Mouse (Mus musculus) hindbrain, embryonic 11.5 days (tissue): ENCODE results near the gene Defb45. TPM values are rescaled to one million over a fixed set of nuclear protein-coding genes. Genes with fewer than 3 reads are reported as not detected.

Experiments used
- ATAC-seq: fragments of 200-750 bp; cut with Nextera tagmentation; 2 replicates; pipeline ENCODE4 v1.8.0; 2017; ENCODE audit warnings: mild to moderate bottlenecking, moderate TSS enrichment, moderate library complexity; ENCODE audit not compliant: low FRiP score
- DNase-seq: peaks from one replicate; pipeline ENCODE4 v3.0.0-alpha.2; 2015; ENCODE audit warnings: low spot score
- H3K27ac ChIP-seq: fragments of 300-500 bp; sonication (generic); 2 replicates; pipeline ENCODE4 v1.5.1; 2014; ENCODE audit warnings: mild to moderate bottlenecking, low read depth, low read length
- H3K27me3 ChIP-seq: fragments of 300-500 bp; sonication (generic); 2 replicates; pipeline ENCODE4 v1.6.1; 2014; ENCODE audit warnings: mild to moderate bottlenecking, low read length, moderate library complexity, mixed read lengths; ENCODE audit not compliant: control insufficient read depth, insufficient read depth
- H3K36me3 ChIP-seq: fragments of 300-500 bp; sonication (generic); 2 replicates; pipeline ENCODE4 v1.6.1; 2014; ENCODE audit warnings: mild to moderate bottlenecking, low read length, moderate library complexity, mixed read lengths; ENCODE audit not compliant: control insufficient read depth, insufficient read depth
- H3K4me1 ChIP-seq: fragments of 300-500 bp; sonication (generic); replicated peaks from 2 replicates; pipeline ENCODE4 v1.6.1; 2014; ENCODE audit warnings: low read length, mixed read lengths; ENCODE audit not compliant: control insufficient read depth, insufficient read depth
- H3K4me2 ChIP-seq: fragments of 300-500 bp; sonication (generic); replicated peaks from 2 replicates; pipeline ENCODE4 v1.6.1; 2014; ENCODE audit warnings: mild to moderate bottlenecking, low read depth, low read length
- H3K4me3 ChIP-seq: fragments of 300-500 bp; sonication (generic); 2 replicates; pipeline ENCODE4 v1.5.1; 2014; ENCODE audit warnings: low read depth, low read length
- H3K9ac ChIP-seq: fragments of 300-500 bp; sonication (generic); 2 replicates; pipeline ENCODE4 v1.6.1; 2014; ENCODE audit warnings: low read depth, low read length
- H3K9me3 ChIP-seq: fragments of 300-500 bp; sonication (generic); 2 replicates; pipeline ENCODE4 v1.6.1; 2016; ENCODE audit warnings: low read length; ENCODE audit not compliant: control insufficient read depth
- WGBS: fragments of 180-500 bp; shearing (Covaris S2); extraction: QIAGEN DNeasy Blood & Tissue Kit; methylation state at CpG from one replicate; pipeline ENCODE4 v1.1.7; 2014; 5-methylcytosine and 5-hydroxymethylcytosine counted together
- polyA plus RNA-seq: library from polyadenylated mRNA; unstranded; fragments of >200 nt; fragmentation: Nextera tagmentation; extraction: Ambion mirVana; gene quantifications from 2 replicates; pipeline ENCODE4 v1.2.1, GENCODE M21; 2014

Gene Defb45
- polyA plus RNA-seq, 1 experiment from 2014 or later, result not detected

DNA sequence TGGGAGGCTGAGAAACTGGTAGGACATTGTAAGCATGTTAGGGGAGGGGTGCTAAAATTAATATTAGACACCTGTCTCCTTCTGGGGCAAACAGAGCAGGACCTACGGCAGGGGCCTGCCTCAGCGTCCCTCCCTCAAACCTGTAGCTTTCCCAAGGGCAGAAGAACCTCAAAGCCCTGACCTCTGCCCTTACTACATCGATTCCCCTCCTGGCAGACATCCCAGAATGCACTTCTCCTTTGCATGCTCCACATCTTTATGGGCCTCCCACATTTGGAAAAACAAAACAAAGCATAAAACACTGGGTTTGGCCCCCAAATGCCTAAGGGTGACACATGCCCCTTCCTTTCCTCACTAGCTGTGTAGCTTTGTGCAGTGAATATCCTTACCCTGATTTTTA lies 30.0 kb upstream of the Defb45 start:
- no peaks in the 10 kb centered on the region for H3K36me3 ChIP-seq
- no peak overlapping the region for H3K4me3 ChIP-seq
- ATAC-seq (no peak), DNase-seq (no peak)
- whole genome bisulfite sequencing, result 88% methylated on average over 3 of the region's 3 CpGs
- no peaks in the 10 kb centered on the region for H3K9me3 ChIP-seq
- H3K4me1 ChIP-seq, result peaks cover 7% of the 10 kb centered on the region; the same call in 1 of the 2 replicates
- H3K9ac ChIP-seq, result no peak overlapping the region
- no peak overlapping the region for H3K4me2 ChIP-seq
- H3K27ac ChIP-seq, result no peak overlapping the region
- H3K27me3 ChIP-seq, result peaks cover 32% of the 10 kb centered on the region

DNA sequence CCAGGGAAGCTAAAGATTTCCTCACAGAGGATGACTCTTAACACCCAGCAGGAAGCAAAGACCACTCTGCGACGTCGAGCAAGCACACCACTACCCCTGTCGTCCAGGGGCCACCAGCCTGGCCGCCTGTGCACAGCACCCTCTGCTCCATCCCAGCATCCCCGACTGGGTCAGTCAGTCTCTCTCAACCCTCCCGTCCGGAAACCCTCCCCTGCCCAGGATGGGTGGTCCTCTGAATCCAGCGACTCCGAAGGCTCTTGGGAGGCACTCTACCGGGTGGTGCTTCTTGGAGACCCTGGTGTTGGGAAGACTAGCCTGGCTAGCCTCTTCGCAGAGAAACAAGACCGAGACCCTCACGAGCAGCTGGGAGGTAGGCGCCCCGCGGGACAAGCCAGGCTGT lies 28.9 kb upstream of the Defb45 start:
- Histone ChIP-seq H3K4me2 (no peak overlapping the region), H3K4me3 (no peak overlapping the region), H3K9ac (no peak overlapping the region), H3K27me3 (peaks cover 32% of the 10 kb centered on the region), H3K9me3 (no peaks in the 10 kb centered on the region), H3K36me3 (no peaks in the 10 kb centered on the region), H3K4me1 (peaks cover 7% of the 10 kb centered on the region; the same call in 1 of the 2 replicates), H3K27ac (no peak overlapping the region)
- DNase-seq (no peak), ATAC-seq (no peak)
- 37% methylated on average over 17 of the region's 17 CpGs for WGBS

DNA sequence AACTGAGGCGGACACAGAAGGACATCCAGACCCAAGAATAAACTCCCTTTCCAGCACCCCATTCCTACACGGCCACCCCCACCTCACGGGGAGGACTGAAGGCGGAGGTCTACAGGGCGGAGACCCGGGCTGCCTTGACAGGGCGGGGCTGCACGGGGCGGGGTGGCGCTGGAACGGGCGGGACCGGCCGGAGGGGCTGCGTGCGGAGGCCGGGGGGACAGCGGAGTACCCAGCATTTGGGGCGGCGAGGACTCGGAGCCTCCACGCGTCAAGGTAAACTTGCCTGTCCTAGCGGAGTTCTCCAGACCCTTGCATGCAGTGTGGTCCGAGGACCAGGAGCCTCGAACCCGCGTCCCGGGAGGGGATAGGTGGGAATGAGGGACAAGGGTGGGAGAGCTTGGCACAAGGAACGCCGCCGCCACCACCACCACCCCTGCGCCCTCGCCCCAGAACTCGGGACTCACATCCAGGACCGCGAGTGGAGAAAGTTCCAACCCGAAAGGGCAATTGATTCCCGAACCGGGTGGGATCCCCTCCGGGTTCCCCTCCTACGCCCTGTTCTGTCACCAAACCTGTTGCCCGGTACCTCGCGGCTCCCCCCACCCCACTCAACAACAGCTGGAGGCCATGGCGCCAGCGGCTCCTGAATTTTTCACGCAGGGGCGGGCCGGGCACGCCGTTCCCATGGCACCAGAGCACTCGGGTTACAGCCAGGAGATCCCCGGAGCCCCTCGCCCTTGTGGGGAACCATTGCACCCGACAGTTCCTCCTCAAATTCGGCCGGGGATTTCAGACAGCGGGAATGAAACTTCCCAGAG lies 27.8 kb upstream of the Defb45 start, which contains the start of gene Rem1:
TSS of gene Rem1 (plus strand) at position 178 of the 818 bp plus-strand sequence.
- peaks cover 7% of the 10 kb centered on the region; the same call in 1 of the 2 replicates for H3K4me1 ChIP-seq
- H3K9me3 ChIP-seq, result no peaks in the 10 kb centered on the region
- DNase-seq (peak; percentile 54), ATAC-seq (no peak)
- H3K4me3 ChIP-seq, result peak within 1 kb of the TSS; percentile 27
- H3K4me2 ChIP-seq, result peak within 1 kb of the TSS; percentile 55
- under 1% methylated on average over 57 of the region's 59 CpGs for WGBS
- H3K27me3 ChIP-seq, result peaks cover 32% of the 10 kb centered on the region
- no peak within 1 kb of the TSS; the same call in 1 of the 2 replicates for H3K9ac ChIP-seq
- H3K36me3 ChIP-seq, result no peaks in the 10 kb centered on the region
- no peak within 1 kb of the TSS for H3K27ac ChIP-seq

DNA sequence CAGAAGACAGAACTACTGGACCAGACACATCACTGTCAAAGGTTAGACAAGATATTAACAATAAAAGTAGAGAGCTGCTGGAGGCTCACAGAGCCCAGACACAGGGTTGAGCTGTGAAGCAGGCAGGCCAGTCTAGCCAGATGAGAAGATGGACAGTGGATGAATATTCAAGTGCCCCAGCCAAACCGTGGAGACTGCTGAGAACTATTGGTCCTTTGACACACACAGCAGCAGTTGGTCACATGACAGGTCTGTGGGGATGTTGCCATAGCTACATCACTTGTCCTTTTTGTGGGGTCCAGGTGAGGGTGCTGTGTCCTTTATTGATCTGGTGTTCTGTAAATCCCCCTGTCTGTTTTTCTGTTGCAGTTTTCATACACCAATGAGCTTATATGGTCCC lies 26.1 kb upstream of the Defb45 start:
- 6% methylated on average over 1 of the region's 1 CpGs for whole genome bisulfite sequencing
- H3K4me2 ChIP-seq, result no peak overlapping the region
- H3K9ac ChIP-seq, result no peak overlapping the region
- ATAC-seq (peak; percentile 58; the same call in 1 of the 2 replicates), DNase-seq (no peak)
- H3K4me3 ChIP-seq, result no peak overlapping the region
- H3K27me3 ChIP-seq, result peaks cover 32% of the 10 kb centered on the region
- H3K9me3 ChIP-seq, result no peaks in the 10 kb centered on the region
- H3K36me3 ChIP-seq, result no peaks in the 10 kb centered on the region
- peaks cover 7% of the 10 kb centered on the region; the same call in 1 of the 2 replicates for H3K4me1 ChIP-seq
- no peak overlapping the region for H3K27ac ChIP-seq

DNA sequence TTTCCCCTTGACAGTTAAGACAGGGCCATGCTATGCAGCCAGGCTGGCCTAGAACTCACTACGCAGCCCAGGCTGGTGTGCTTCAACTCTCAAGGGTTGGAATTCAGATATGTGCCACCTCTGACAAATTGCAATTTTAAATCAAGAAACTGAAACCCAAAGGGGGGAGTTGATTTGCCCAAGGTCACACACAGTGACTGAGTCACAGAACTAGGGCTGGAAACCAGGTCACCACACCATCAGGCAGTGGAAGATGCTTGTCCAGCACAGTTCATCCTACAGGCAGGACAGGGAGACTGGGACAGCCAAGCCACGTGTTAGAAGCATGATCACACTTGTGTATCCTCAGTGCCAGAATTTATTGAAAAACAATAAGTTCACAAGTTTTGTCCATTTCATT lies 25.4 kb upstream of the Defb45 start:
- Histone ChIP-seq H3K9ac (no peak overlapping the region), H3K9me3 (no peaks in the 10 kb centered on the region), H3K27me3 (peaks cover 32% of the 10 kb centered on the region), H3K36me3 (no peaks in the 10 kb centered on the region), H3K27ac (no peak overlapping the region), H3K4me2 (no peak overlapping the region), H3K4me1 (peaks cover 7% of the 10 kb centered on the region; the same call in 1 of the 2 replicates), H3K4me3 (no peak overlapping the region)
- no peak for DNase-seq
- 81% methylated on average over 2 of the region's 2 CpGs for WGBS
- no peak for ATAC-seq

DNA sequence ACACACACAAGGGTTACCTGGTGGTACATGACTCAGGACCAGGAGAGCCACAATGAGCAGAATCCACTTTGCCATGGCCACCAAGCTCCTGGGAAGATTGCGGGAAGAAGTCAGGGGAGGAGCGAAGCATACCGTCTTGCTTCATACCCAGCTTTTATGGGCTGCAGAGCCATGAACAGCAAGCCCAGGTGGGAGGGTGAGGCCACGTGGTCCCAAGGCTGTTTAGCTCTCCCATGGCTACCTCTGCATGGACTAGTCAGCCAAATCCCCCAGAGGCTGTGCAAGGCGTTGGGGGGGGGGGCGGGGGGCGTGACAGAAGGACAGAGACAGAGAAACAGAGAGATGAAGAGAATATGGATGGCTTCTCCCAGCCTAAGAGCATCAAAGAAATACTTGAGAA lies 23.8 kb upstream of the Defb45 start, which contains the start of gene Defb25:
TSS of gene Defb25 (minus strand) at position 101 of the 400 bp plus-strand sequence.
- Histone ChIP-seq H3K27ac (no peak within 1 kb of the TSS), H3K9me3 (no peaks in the 10 kb centered on the region), H3K4me2 (no peak within 1 kb of the TSS), H3K36me3 (no peaks in the 10 kb centered on the region), H3K4me1 (peaks cover 7% of the 10 kb centered on the region; the same call in 1 of the 2 replicates), H3K9ac (no peak within 1 kb of the TSS), H3K4me3 (no peak within 1 kb of the TSS), H3K27me3 (peaks cover 19% of the 10 kb centered on the region)
- ATAC-seq, result no peak
- 79% methylated on average over 7 of the region's 7 CpGs for WGBS
- no peak for DNase-seq

DNA sequence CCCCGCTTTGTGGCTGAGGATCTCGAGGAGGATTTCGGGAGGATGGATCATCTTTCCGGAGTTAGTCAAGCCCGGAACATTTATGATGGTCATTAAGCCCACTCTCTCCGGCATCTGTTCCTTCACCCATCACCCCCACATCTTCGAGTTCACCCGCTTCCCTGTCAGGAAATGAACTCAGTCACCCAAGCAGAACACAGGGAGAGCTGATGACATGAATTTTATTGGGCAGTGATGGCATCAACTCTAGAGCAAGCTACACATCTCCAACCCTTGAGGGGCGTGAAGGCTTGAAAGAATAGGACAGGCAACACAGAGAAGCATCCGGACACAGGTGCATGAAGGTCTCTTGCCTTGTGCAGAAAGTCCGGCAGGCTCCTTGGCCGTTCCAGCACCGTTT lies 23.0 kb upstream of the Defb45 start:
- WGBS, result 90% methylated on average over 13 of the region's 13 CpGs
- no peak overlapping the region for H3K4me3 ChIP-seq
- H3K9me3 ChIP-seq, result no peaks in the 10 kb centered on the region
- H3K36me3 ChIP-seq, result no peaks in the 10 kb centered on the region
- DNase-seq (no peak), ATAC-seq (no peak)
- H3K9ac ChIP-seq, result no peak overlapping the region
- H3K4me1 ChIP-seq, result peaks cover 5% of the 10 kb centered on the region; the same call in 1 of the 2 replicates
- no peak overlapping the region for H3K27ac ChIP-seq
- H3K4me2 ChIP-seq, result no peak overlapping the region
- H3K27me3 ChIP-seq, result peaks cover 13% of the 10 kb centered on the region

DNA sequence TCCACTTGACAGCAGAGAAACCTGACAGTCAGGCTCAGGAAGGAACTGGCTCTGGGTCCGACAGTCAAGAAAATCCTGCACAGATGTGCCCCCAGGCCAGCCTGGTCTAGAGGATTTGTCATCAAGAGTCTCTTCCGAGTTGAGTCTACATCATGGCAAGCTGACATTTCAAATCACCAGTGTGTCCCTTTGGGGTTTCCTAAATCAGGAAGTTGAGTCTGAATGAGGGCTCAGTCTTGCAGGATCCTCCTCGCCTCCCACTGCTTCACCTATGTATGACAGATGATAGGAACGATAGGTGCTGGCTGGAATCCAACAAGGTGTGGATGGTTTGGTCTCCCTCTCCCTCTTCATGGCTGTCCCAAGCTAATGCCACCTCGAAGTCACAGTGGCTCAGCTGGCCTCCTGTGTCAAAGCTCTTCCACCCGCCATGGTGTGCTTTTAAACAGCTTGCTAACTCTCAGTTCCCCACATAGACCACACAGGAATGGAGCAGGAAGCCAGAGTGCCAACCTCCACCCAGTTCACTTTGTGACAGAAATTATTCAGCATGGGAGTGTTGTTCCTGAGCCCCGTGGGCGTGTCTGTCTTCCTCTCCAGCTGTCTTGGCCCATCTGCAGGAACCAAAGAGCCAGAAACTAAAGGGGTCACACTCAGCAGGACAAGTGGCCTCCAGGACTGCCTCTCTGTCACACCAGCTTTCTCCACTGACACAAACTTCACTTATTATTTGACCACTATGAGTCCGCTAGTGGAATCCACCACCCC lies 21.4 kb upstream of the Defb45 start:
- Histone ChIP-seq H3K9ac (no peak overlapping the region), H3K4me3 (no peak overlapping the region), H3K9me3 (no peaks in the 10 kb centered on the region), H3K4me1 (no peaks in the 10 kb centered on the region), H3K36me3 (no peaks in the 10 kb centered on the region), H3K27me3 (no peaks in the 10 kb centered on the region; the same call in 1 of the 2 replicates), H3K27ac (no peak overlapping the region), H3K4me2 (no peak overlapping the region)
- ATAC-seq (no peak), DNase-seq (no peak)
- 77% methylated on average over 9 of the region's 9 CpGs for WGBS
